Mouse (Mus musculus) T-helper 17 cell (primary cell): ENCODE measurements around the gene Ntrk1.

Source experiments
- in situ Hi-C, 2 experiments: fragments of 300-600 bp; cut with MboI, MseI; formaldehyde crosslinking; loops; 1 replicate in 1 of 2; 2 replicates in 1 of 2; pipeline ENCODE4 v1.15.1; 2025; ENCODE audit warnings: high pct_unique_total_duplicates in 2 of 2

Gene Ntrk1

GRCm38 (mm10) chr3:87785626-87786214 is 9.2 kb downstream of the Ntrk1 start:
- in situ Hi-C loops = no loop called here

GRCm38 (mm10) chr3:87785156-87785555 is 9.8 kb downstream of the Ntrk1 start:
- in situ Hi-C loops = no loop called here

- in situ Hi-C loops = no loop called here
These were observed 11.5 kb downstream of the Ntrk1 start for GRCm38 (mm10) chr3:87783282-87784023.

- in situ Hi-C loops = no loop called here
These were observed 15.9 kb downstream of the Ntrk1 start for GRCm38 (mm10) chr3:87779086-87779485.

- in situ Hi-C loops = no loop called here
These were observed 16.7 kb downstream of the Ntrk1 start for GRCm38 (mm10) chr3:87778283-87778682.

GRCm38 (mm10) chr3:87771088-87771487 is 23.9 kb downstream of the Ntrk1 start:
- in situ Hi-C loops = loop anchor here in 1 of 2 experiments (5.0 kb wide), 1 partner anchor 46 kb away; no protein-coding TSS in a partner anchor

- in situ Hi-C loops = loop anchor here in 1 of 2 experiments (5.0 kb wide), 1 partner anchor 47 kb away; no protein-coding TSS in a partner anchor
These were observed 24.7 kb downstream of the Ntrk1 start for GRCm38 (mm10) chr3:87770280-87770679.

- in situ Hi-C loops = loop anchor here in 1 of 2 experiments (5.0 kb wide), 1 partner anchor 93 kb away; no protein-coding TSS in a partner anchor
These were observed 25.5 kb downstream of the Ntrk1 start for GRCm38 (mm10) chr3:87769506-87769905.

- in situ Hi-C loops = loop anchor here in 1 of 2 experiments (5.0 kb wide), 1 partner anchor 93 kb away; no protein-coding TSS in a partner anchor
These were observed 26.1 kb downstream of the Ntrk1 start for GRCm38 (mm10) chr3:87768844-87769243.

- in situ Hi-C loops = loop anchor here in 1 of 2 experiments (5.0 kb wide), 1 partner anchor 94 kb away; no protein-coding TSS in a partner anchor
These were observed 26.5 kb downstream of the Ntrk1 start for GRCm38 (mm10) chr3:87768431-87768830.

- in situ Hi-C loops = loop anchor here in 1 of 2 experiments (5.0 kb wide), 1 partner anchor 95 kb away; no protein-coding TSS in a partner anchor
These were observed 27.2 kb downstream of the Ntrk1 start for GRCm38 (mm10) chr3:87767764-87768163.

- in situ Hi-C loops = loop anchor here in 1 of 2 experiments (5.0 kb wide), 1 partner anchor 96 kb away; no protein-coding TSS in a partner anchor
These were observed 28.7 kb downstream of the Ntrk1 start for GRCm38 (mm10) chr3:87766284-87766667.

GRCm38 (mm10) chr3:87765631-87766283 is 29.2 kb downstream of the Ntrk1 start:
- in situ Hi-C loops = loop anchor here in 1 of 2 experiments (5.0 kb wide), 1 partner anchor 97 kb away; no protein-coding TSS in a partner anchor

- in situ Hi-C loops = loop anchor here in 1 of 2 experiments (5.0 kb wide), 1 partner anchor 97 kb away; no protein-coding TSS in a partner anchor
These were observed 29.9 kb downstream of the Ntrk1 start for GRCm38 (mm10) chr3:87765091-87765490.

- in situ Hi-C loops = no loop called here
These were observed 30.5 kb downstream of the Ntrk1 start for GRCm38 (mm10) chr3:87764506-87764905.

GRCm38 (mm10) chr3:87763683-87764289 is 31.2 kb downstream of the Ntrk1 start:
- in situ Hi-C loops = no loop called here

GRCm38 (mm10) chr3:87763202-87763601 is 31.8 kb downstream of the Ntrk1 start:
- in situ Hi-C loops = no loop called here

GRCm38 (mm10) chr3:87761408-87762375 is 33.3 kb downstream of the Ntrk1 start:
- in situ Hi-C loops = no loop called here

- in situ Hi-C loops = no loop called here
These were observed 36.3 kb downstream of the Ntrk1 start for GRCm38 (mm10) chr3:87758641-87759040.

GRCm38 (mm10) chr3:87756488-87756887 is 38.5 kb downstream of the Ntrk1 start:
- in situ Hi-C loops = no loop called here
